Mouse (Mus musculus) heart, embryonic 14.5 days (tissue): ENCODE data around the gene Tcp11l1. TPM values are rescaled to one million over a fixed set of nuclear protein-coding genes. Genes with fewer than 3 reads are reported as not detected.

ENCODE experiments used
- ATAC-seq: fragments of 200-750 bp; cut with Nextera tagmentation; 2 replicates; pipeline ENCODE4 v1.8.0; 2017; ENCODE audit warnings: low read depth, moderate TSS enrichment; ENCODE audit not compliant: insufficient number of reproducible peaks, insufficient read depth, low FRiP score
- H3K27ac ChIP-seq, 2 experiments: fragments of 200-500 bp in 1 of 2; fragments of 300-500 bp in 1 of 2; sonication (generic) in 1 of 2; replicated peaks in 1 of 2; 2 replicates each; pipeline ENCODE4 v1.5.1; 2012 to 2014; ENCODE audit warnings: low read depth in 2 of 2, low read length in 2 of 2, control low read depth in 1 of 2, mild to moderate bottlenecking in 1 of 2, mixed read lengths in 1 of 2; ENCODE audit not compliant: control insufficient read depth in 1 of 2, insufficient read depth in 1 of 2
- H3K27me3 ChIP-seq: fragments of 300-500 bp; sonication (generic); 2 replicates; pipeline ENCODE4 v1.6.1; 2014; ENCODE audit warnings: mild to moderate bottlenecking, low read length, control low read depth; ENCODE audit not compliant: control insufficient read depth, insufficient read depth
- H3K36me3 ChIP-seq: fragments of 300-500 bp; sonication (generic); 2 replicates; pipeline ENCODE4 v1.6.1; 2014; ENCODE audit warnings: mild to moderate bottlenecking, control low read depth, low read length, mixed read lengths; ENCODE audit not compliant: control insufficient read depth, insufficient read depth
- H3K4me1 ChIP-seq, 2 experiments: fragments of 200-500 bp in 1 of 2; fragments of 300-500 bp in 1 of 2; sonication (generic) in 1 of 2; 2 replicates each; pipeline ENCODE4 v1.6.1; 2012 to 2014; ENCODE audit warnings: low read length in 2 of 2, control low read depth in 1 of 2, mixed read lengths in 1 of 2; ENCODE audit not compliant: control insufficient read depth in 2 of 2, insufficient read depth in 2 of 2
- H3K4me2 ChIP-seq: fragments of 300-500 bp; sonication (generic); 2 replicates; pipeline ENCODE4 v1.6.1; 2014; ENCODE audit warnings: mild to moderate bottlenecking, low read length
- H3K4me3 ChIP-seq, 2 experiments: fragments of 200-500 bp in 1 of 2; fragments of 300-500 bp in 1 of 2; sonication (generic) in 1 of 2; 2 replicates each; pipeline ENCODE4 v1.5.1; 2012 to 2014; ENCODE audit warnings: low read length in 2 of 2, mild to moderate bottlenecking in 2 of 2, control low read depth in 1 of 2, low read depth in 1 of 2, moderate library complexity in 1 of 2; ENCODE audit not compliant: control insufficient read depth in 1 of 2, insufficient read depth in 1 of 2
- H3K9ac ChIP-seq: fragments of 300-500 bp; sonication (generic); 2 replicates; pipeline ENCODE4 v1.6.1; 2014; ENCODE audit warnings: mild to moderate bottlenecking, low read length
- H3K9me3 ChIP-seq: fragments of 300-500 bp; sonication (generic); 2 replicates; pipeline ENCODE4 v1.6.1; 2016; ENCODE audit warnings: low read length, control low read depth; ENCODE audit not compliant: control insufficient read depth
- WGBS: fragments of 180-500 bp; shearing (Covaris S2); extraction: QIAGEN DNeasy Blood & Tissue Kit; methylation state at CpG from one replicate; pipeline ENCODE4 v1.1.7; 2014; 5-methylcytosine and 5-hydroxymethylcytosine counted together
- polyA plus RNA-seq: library from polyadenylated mRNA; unstranded; fragments of >200 nt; fragmentation: Nextera tagmentation; extraction: Ambion mirVana; gene quantifications from 2 replicates; pipeline ENCODE4 v1.2.1, GENCODE M21; 2014

Tcp11l1 gene
- 33.9 and 37.8 TPM in 2 replicates for polyA plus RNA-seq

GRCm38 (mm10) chr2:104711585-104712485, at the start of gene Tcp11l1:
TSS of gene Tcp11l1 (minus strand) at chr2:104712169.
- ATAC-seq, result peak; percentile 74; the same call in 1 of the 2 replicates
- peak within 1 kb of the TSS; percentile 42 to 78 for H3K27ac ChIP-seq
- H3K4me1 ChIP-seq, result peaks cover 5 to 17% of the 10 kb centered on the region in 2 experiments
- H3K4me3 ChIP-seq, result peak within 1 kb of the TSS; percentile 84 to 89
- H3K9me3 ChIP-seq, result no peaks in the 10 kb centered on the region
- under 1% methylated on average over 75 of the region's 99 CpGs for WGBS
- H3K27me3 ChIP-seq, result no peaks in the 10 kb centered on the region
- H3K36me3 ChIP-seq, result no peaks in the 10 kb centered on the region
- peak within 1 kb of the TSS; percentile 65 for H3K4me2 ChIP-seq
- peak within 1 kb of the TSS; percentile 82 for H3K9ac ChIP-seq

GRCm38 (mm10) chr2:104750611-104751010, 38.6 kb upstream of the Tcp11l1 start:
- 62% methylated on average over 3 of the region's 3 CpGs for WGBS
- Histone ChIP-seq H3K9me3 (no peaks in the 10 kb centered on the region), H3K36me3 (peaks cover 6% of the 10 kb centered on the region; the same call in 1 of the 2 replicates), H3K4me2 (no peak overlapping the region), H3K27me3 (no peaks in the 10 kb centered on the region), H3K9ac (no peak overlapping the region), H3K4me3 (no peak overlapping the region), H3K4me1 (no peaks in the 10 kb centered on the region), H3K27ac (no peak overlapping the region)
- no peak for ATAC-seq

GRCm38 (mm10) chr2:104748652-104749183, 36.7 kb upstream of the Tcp11l1 start:
- Histone ChIP-seq H3K4me2 (no peak overlapping the region), H3K27me3 (no peaks in the 10 kb centered on the region), H3K4me3 (no peak overlapping the region), H3K9ac (no peak overlapping the region), H3K9me3 (no peaks in the 10 kb centered on the region), H3K27ac (no peak overlapping the region), H3K4me1 (no peaks in the 10 kb centered on the region), H3K36me3 (peaks cover 6% of the 10 kb centered on the region; the same call in 1 of the 2 replicates)
- 74% methylated on average over 5 of the region's 5 CpGs for WGBS
- no peak for ATAC-seq

DNA sequence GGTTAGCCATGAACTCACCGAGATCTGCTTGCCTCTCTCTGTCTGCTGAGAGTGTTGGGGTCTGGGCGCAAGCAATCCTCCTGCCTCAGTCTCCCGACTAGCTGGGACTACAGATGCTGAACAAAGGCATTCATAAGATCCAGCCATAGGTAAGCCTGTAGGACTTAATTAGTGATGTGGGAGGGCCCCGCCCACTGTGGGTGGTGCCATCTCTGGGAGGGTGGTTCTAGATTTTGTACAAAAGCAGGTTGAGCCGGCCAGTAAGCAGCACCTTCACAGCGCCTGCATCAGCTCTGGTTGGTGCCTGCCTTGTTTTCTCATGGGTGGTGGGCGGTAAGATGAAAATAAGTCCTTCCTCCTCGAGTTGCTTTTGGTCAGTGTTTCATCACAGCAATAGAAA, 34.3 kb upstream of the Tcp11l1 start:
- H3K36me3 ChIP-seq, result no peaks in the 10 kb centered on the region
- H3K9ac ChIP-seq, result no peak overlapping the region
- ATAC-seq, result no peak
- no peak overlapping the region for H3K27ac ChIP-seq
- H3K9me3 ChIP-seq, result no peaks in the 10 kb centered on the region
- H3K4me1 ChIP-seq, result peaks cover 0 to 9% of the 10 kb centered on the region in 2 experiments; a peak in 1 of 4 replicates
- H3K27me3 ChIP-seq, result no peaks in the 10 kb centered on the region; the same call in 1 of the 2 replicates
- WGBS, result 50% methylated on average over 8 of the region's 8 CpGs
- H3K4me2 ChIP-seq, result no peak overlapping the region
- no peak overlapping the region for H3K4me3 ChIP-seq

GRCm38 (mm10) chr2:104743971-104744370, 32.0 kb upstream of the Tcp11l1 start:
- ATAC-seq, result no peak
- 53% methylated on average over 5 of the region's 5 CpGs for WGBS

GRCm38 (mm10) chr2:104743160-104743559, 31.2 kb upstream of the Tcp11l1 start:
- no peaks in the 10 kb centered on the region; the same call in 1 of the 2 replicates for H3K27me3 ChIP-seq
- H3K36me3 ChIP-seq, result no peaks in the 10 kb centered on the region
- peak overlapping the region; percentile 78 to 79; a peak in 3 of 4 replicates for H3K4me3 ChIP-seq
- H3K9ac ChIP-seq, result peak overlapping the region; percentile 84
- H3K4me2 ChIP-seq, result peak overlapping the region; percentile 96
- no peak for ATAC-seq
- no peaks in the 10 kb centered on the region for H3K9me3 ChIP-seq
- H3K4me1 ChIP-seq, result peaks cover 0 to 9% of the 10 kb centered on the region in 2 experiments; a peak in 1 of 4 replicates
- 14% methylated on average over 7 of the region's 7 CpGs for WGBS
- H3K27ac ChIP-seq, result no peak overlapping the region

More at GRCm38 (mm10) chr2:104743971-104744370, 32.0 kb upstream of the Tcp11l1 start:
- Histone ChIP-seq H3K4me2 (no peak overlapping the region), H3K9me3 (no peaks in the 10 kb centered on the region), H3K9ac (no peak overlapping the region), H3K4me3 (no peak overlapping the region), H3K4me1 (peaks cover 0 to 9% of the 10 kb centered on the region in 2 experiments; a peak in 1 of 4 replicates), H3K36me3 (no peaks in the 10 kb centered on the region), H3K27me3 (no peaks in the 10 kb centered on the region; the same call in 1 of the 2 replicates), H3K27ac (no peak overlapping the region)

DNA sequence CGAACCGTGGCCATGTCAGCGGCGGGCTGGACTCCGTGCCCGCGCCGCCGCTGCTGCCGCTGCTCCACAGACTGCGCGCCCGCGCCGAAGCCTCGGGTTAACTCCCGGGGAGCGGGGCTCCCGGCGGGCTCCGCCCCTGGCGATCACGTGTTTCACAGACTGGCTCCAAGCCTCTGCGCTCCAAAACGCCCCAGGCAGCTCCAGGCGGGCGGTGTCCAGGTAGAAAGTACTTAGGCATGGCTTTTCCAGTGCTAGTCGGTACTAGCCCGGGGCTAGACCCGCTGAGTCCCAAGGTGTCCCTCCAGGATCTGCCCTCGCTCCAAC, 30.7 kb upstream of the Tcp11l1 start, which contains the start of gene Depdc7:
Gene Depdc7, minus strand, starts transcription at position 138 of the 324 bp plus-strand sequence.
- Histone ChIP-seq H3K4me1 (peaks cover 0 to 9% of the 10 kb centered on the region in 2 experiments; a peak in 1 of 4 replicates), H3K9ac (peak within 1 kb of the TSS; percentile 84), H3K9me3 (no peaks in the 10 kb centered on the region), H3K4me3 (peak within 1 kb of the TSS; percentile 78 to 79), H3K4me2 (peak within 1 kb of the TSS; percentile 96), H3K27ac (no peak within 1 kb of the TSS), H3K27me3 (no peaks in the 10 kb centered on the region; the same call in 1 of the 2 replicates), H3K36me3 (no peaks in the 10 kb centered on the region)
- 0% methylated on average over 31 of the region's 31 CpGs for WGBS
- peak; percentile 88 for ATAC-seq
